Mouse (Mus musculus) limb, embryonic 14.5 days (tissue): ENCODE measurements around the gene Eid2b. TPM values are rescaled to one million over a fixed set of nuclear protein-coding genes. Genes with fewer than 3 reads are reported as not detected.
A peak's percentile ranks its signal among the peaks of the same experiment; 100 is the strongest.

ENCODE experiments used
- ATAC-seq: fragments of 200-750 bp; cut with Nextera tagmentation; 2 replicates; pipeline ENCODE4 v1.8.0; 2017; ENCODE audit warnings: low read depth, moderate number of reproducible peaks, moderate TSS enrichment; ENCODE audit not compliant: low FRiP score
- DNase-seq: peaks from one replicate; pipeline ENCODE4 v3.0.0-alpha.2; 2015; ENCODE audit warnings: low spot score
- H3K27ac ChIP-seq: fragments of 300-500 bp; sonication (generic); replicated peaks from 2 replicates; pipeline ENCODE4 v1.5.1; 2014; ENCODE audit warnings: low read depth, mild to moderate bottlenecking, low read length, moderate library complexity, mixed read lengths
- H3K27me3 ChIP-seq: fragments of 300-500 bp; sonication (generic); 2 replicates; pipeline ENCODE4 v1.6.1; 2014; ENCODE audit warnings: low read length, mixed read lengths; ENCODE audit not compliant: control insufficient read depth, insufficient read depth
- H3K36me3 ChIP-seq: fragments of 300-500 bp; sonication (generic); 2 replicates; pipeline ENCODE4 v1.6.1; 2014; ENCODE audit warnings: mild to moderate bottlenecking, low read length, moderate library complexity, mixed read lengths; ENCODE audit not compliant: control insufficient read depth, insufficient read depth
- H3K4me1 ChIP-seq: fragments of 300-500 bp; sonication (generic); 2 replicates; pipeline ENCODE4 v1.6.1; 2014; ENCODE audit warnings: antibody characterized with exemption, low read length, mixed read lengths; ENCODE audit not compliant: control insufficient read depth, insufficient read depth
- H3K4me2 ChIP-seq: fragments of 300-500 bp; sonication (generic); replicated peaks from 2 replicates; pipeline ENCODE4 v1.6.1; 2014; ENCODE audit warnings: low read depth, mild to moderate bottlenecking, low read length, moderate library complexity; ENCODE audit not compliant: severe bottlenecking
- H3K4me3 ChIP-seq: fragments of 300-500 bp; sonication (generic); replicated peaks from 2 replicates; pipeline ENCODE4 v1.5.1; 2014; ENCODE audit warnings: low read length
- H3K9ac ChIP-seq: fragments of 300-500 bp; sonication (generic); 2 replicates; pipeline ENCODE4 v1.6.1; 2014; ENCODE audit warnings: mild to moderate bottlenecking, low read depth, low read length, moderate library complexity; ENCODE audit not compliant: severe bottlenecking
- H3K9me3 ChIP-seq: fragments of 300-500 bp; sonication (generic); 2 replicates; pipeline ENCODE4 v1.6.1; 2016; ENCODE audit warnings: low read length; ENCODE audit not compliant: control insufficient read depth
- POLR2A ChIP-seq: fragments of 200-500 bp; IDR thresholded peaks from 2 replicates; pipeline ENCODE4 v1.8.0; 2012; ENCODE audit warnings: inconsistent platforms, mild to moderate bottlenecking, moderate library complexity, borderline replicate concordance; ENCODE audit not compliant: insufficient read depth, insufficient read length; ENCODE audit errors: extremely low read depth
- WGBS: fragments of 180-500 bp; shearing (Covaris S2); extraction: QIAGEN DNeasy Blood & Tissue Kit; methylation state at CpG from one replicate; pipeline ENCODE4 v1.1.7; 2014; 5-methylcytosine and 5-hydroxymethylcytosine counted together
- polyA plus RNA-seq, 2 experiments: library from polyadenylated mRNA; depleted of rRNA in 1 of 2; stranded (reverse) in 1 of 2; unstranded in 1 of 2; fragments of >200 nt; fragmentation: Nextera tagmentation in 1 of 2; extraction: Ambion mirVana in 1 of 2; gene quantifications; 2 replicates each; pipeline versions ENCODE4 v1.2.1 to v1.2.3; 2012 to 2014

Gene Eid2b
- polyA plus RNA-seq, 2 experiments: 14.3 to 15.4 TPM

GRCm38 (mm10) chr7:28268042-28268531 lies 9.5 kb upstream of the Eid2b start:
- Histone ChIP-seq H3K36me3 (peaks cover 12% of the 10 kb centered on the region), H3K27me3 (no peaks in the 10 kb centered on the region), H3K27ac (peak overlapping the region; percentile 91), H3K9me3 (0 out of 2 replicates have a peak, but pooled peaks cover 5% of the 10 kb centered on the region), H3K4me2 (peak overlapping the region; percentile 46), H3K9ac (peak overlapping the region; percentile 95), H3K4me1 (0 out of 2 replicates have a peak, but pooled peaks cover 2% of the 10 kb centered on the region), H3K4me3 (peak overlapping the region; percentile 85)
- no peak for TF ChIP-seq POLR2A
- DNase-seq: peak; percentile 24
- WGBS: under 1% methylated on average over 31 of the region's 62 CpGs
- ATAC-seq: peak; percentile 78

GRCm38 (mm10) chr7:28268576-28268975 lies 9.0 kb upstream of the Eid2b start:
- DNase-seq (no peak), ATAC-seq (no peak)
- H3K27ac ChIP-seq: peak overlapping the region; percentile 91; the same call in 1 of the 2 replicates
- H3K4me2 ChIP-seq: peak overlapping the region; percentile 46
- H3K4me1 ChIP-seq: 0 out of 2 replicates have a peak, but pooled peaks cover 2% of the 10 kb centered on the region
- WGBS: 26% methylated on average over 16 of the region's 16 CpGs
- H3K9ac ChIP-seq: peak overlapping the region; percentile 95
- no peaks in the 10 kb centered on the region for H3K27me3 ChIP-seq
- TF ChIP-seq POLR2A: no peak
- 0 out of 2 replicates have a peak, but pooled peaks cover 5% of the 10 kb centered on the region for H3K9me3 ChIP-seq
- peaks cover 15% of the 10 kb centered on the region for H3K36me3 ChIP-seq
- H3K4me3 ChIP-seq: peak overlapping the region; percentile 85

DNA sequence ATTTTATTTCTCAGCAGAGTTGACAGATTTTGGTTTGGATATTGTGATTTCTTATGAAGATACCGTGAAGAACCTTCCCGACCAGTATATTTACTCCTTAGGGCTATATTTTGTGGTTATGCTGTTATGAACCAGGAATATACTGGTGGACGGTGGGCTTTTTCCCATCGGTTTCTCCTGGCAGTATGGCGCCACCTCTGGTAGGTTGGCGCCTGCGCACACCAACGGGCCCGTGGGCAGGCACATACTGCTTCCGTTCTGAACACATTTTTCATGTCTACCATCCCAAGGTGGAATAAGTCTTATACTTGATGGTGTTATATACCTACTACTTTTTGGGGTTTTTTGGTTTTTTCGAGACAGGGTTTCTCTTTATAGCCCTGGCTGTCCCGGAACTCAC lies 8.2 kb upstream of the Eid2b start:
- H3K27ac ChIP-seq: no peak overlapping the region
- H3K27me3 ChIP-seq: no peaks in the 10 kb centered on the region
- TF ChIP-seq POLR2A: no peak
- 0 out of 2 replicates have a peak, but pooled peaks cover 5% of the 10 kb centered on the region for H3K9me3 ChIP-seq
- peaks cover 15% of the 10 kb centered on the region for H3K36me3 ChIP-seq
- no peak overlapping the region for H3K9ac ChIP-seq
- ATAC-seq (no peak), DNase-seq (no peak)
- H3K4me1 ChIP-seq: 0 out of 2 replicates have a peak, but pooled peaks cover 2% of the 10 kb centered on the region
- WGBS: 93% methylated on average over 12 of the region's 12 CpGs
- H3K4me2 ChIP-seq: 0 out of 2 replicates have a peak overlapping the region, but pooled peaks have one; percentile 46
- 0 out of 2 replicates have a peak overlapping the region, but pooled peaks have one; percentile 85 for H3K4me3 ChIP-seq

GRCm38 (mm10) chr7:28271761-28272160 lies 5.8 kb upstream of the Eid2b start:
- WGBS: 69% methylated on average over 3 of the region's 3 CpGs
- Histone ChIP-seq H3K27me3 (no peaks in the 10 kb centered on the region), H3K4me2 (no peak overlapping the region), H3K36me3 (peaks cover 15% of the 10 kb centered on the region), H3K4me3 (no peak overlapping the region), H3K9me3 (0 out of 2 replicates have a peak, but pooled peaks cover 5% of the 10 kb centered on the region), H3K4me1 (0 out of 2 replicates have a peak, but pooled peaks cover 2% of the 10 kb centered on the region), H3K27ac (no peak overlapping the region), H3K9ac (no peak overlapping the region)
- ATAC-seq: no peak
- TF ChIP-seq POLR2A: no peak
- no peak for DNase-seq

GRCm38 (mm10) chr7:28277237-28277614 lies 313 bp upstream of the Eid2b start:
- no peak overlapping the region for H3K9ac ChIP-seq
- DNase-seq (no peak), ATAC-seq (no peak)
- H3K27ac ChIP-seq: no peak overlapping the region
- H3K27me3 ChIP-seq: no peaks in the 10 kb centered on the region
- H3K4me2 ChIP-seq: peak overlapping the region; percentile 84; the same call in 1 of the 2 replicates
- H3K4me3 ChIP-seq: peak overlapping the region; percentile 73
- peaks cover 9% of the 10 kb centered on the region; the same call in 1 of the 2 replicates for H3K36me3 ChIP-seq
- WGBS: 63% methylated on average over 8 of the region's 8 CpGs
- TF ChIP-seq POLR2A: no peak
- 0 out of 2 replicates have a peak, but pooled peaks cover 5% of the 10 kb centered on the region for H3K4me1 ChIP-seq
- H3K9me3 ChIP-seq: no peaks in the 10 kb centered on the region

DNA sequence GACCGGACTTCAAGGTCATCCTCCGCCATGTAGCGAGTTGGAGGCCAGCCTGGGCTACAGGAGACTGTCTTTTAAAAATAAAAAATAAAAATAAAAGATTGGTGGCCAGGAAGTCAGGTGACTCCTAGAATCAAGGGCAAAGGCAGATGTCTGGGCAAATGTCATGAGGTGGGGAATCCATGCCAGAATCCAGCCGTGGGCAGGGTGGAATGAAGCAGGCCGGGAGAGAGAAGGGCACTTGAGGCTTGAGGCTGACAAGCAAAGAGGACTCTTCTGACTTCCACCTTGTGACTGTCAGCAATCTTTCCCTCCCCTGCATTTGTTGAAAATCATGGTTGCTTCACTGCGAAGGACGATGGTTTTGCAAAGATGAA lies 727 bp downstream of the Eid2b start:
- no peaks in the 10 kb centered on the region for H3K9me3 ChIP-seq
- 0 out of 2 replicates have a peak, but pooled peaks cover 5% of the 10 kb centered on the region for H3K4me1 ChIP-seq
- no peak for TF ChIP-seq POLR2A
- peaks cover under 1% of the 10 kb centered on the region; the same call in 1 of the 2 replicates for H3K36me3 ChIP-seq
- no peaks in the 10 kb centered on the region for H3K27me3 ChIP-seq
- H3K27ac ChIP-seq: no peak overlapping the region; the same call in 1 of the 2 replicates
- peak overlapping the region; percentile 92 for H3K9ac ChIP-seq
- peak overlapping the region; percentile 84 for H3K4me2 ChIP-seq
- DNase-seq: no peak
- peak overlapping the region; percentile 73 for H3K4me3 ChIP-seq
- no peak; the same call in 1 of the 2 replicates for ATAC-seq
- WGBS: 83% methylated on average over 7 of the region's 7 CpGs
